ENCODE assay signal across 21 mouse cellular contexts in the genomic region with DNA sequence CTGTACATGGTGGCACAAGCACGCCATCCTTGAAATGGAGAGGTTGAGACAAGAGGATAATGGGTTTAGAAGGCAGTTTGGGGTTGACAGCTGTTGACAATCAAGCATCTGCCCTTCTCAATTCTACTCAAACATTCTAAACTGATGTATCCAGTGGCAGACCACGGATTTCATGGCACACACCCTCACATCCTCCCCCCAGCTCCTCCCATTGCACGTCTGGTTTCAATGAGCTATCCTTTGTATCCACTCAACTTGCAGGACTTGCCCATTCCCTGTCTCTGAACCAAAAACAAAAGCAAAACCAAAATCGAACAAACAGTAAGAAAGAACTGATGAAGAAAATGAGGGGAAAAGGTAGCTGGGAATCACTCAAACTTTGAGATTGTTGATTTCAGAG.
DNase-seq lines count a peak whose midpoint lies in the region; ATAC-seq lines count a peak whose summit lies in the region.
"Had no signal": no experiment of that assay in that cellular context is flagged by ENCODE, and none has a peak within 500 bp of the region (broad histone marks: within the 10 kb centered on the region; RNA-seq: fewer than 3 reads in every experiment).

No protein-coding gene starts in this region.

- no peak overlapping the region for H3K4me2 ChIP-seq in embryonic facial prominence, embryonic 11.5 days (ENCODE audit: low read depth, low read length)
- no peak overlapping the region for H3K4me2 ChIP-seq in forebrain, embryonic 14.5 days (ENCODE audit: low read length)
- H3K4me2 ChIP-seq: embryonic facial prominence, embryonic 13.5 days; forebrain, embryonic 13.5 days had no signal

- H3K36me3 ChIP-seq in embryonic facial prominence, embryonic 11.5 days (replicated peaks; ENCODE audit: control insufficient read depth, insufficient read depth, low read depth, low read length) = no peaks in the 10 kb centered on the region
- no peaks in the 10 kb centered on the region for H3K36me3 ChIP-seq in forebrain, embryonic 14.5 days (ENCODE audit: control insufficient read depth, insufficient read depth, low read length)

- no peak overlapping the region for H3K9ac ChIP-seq in embryonic facial prominence, embryonic 11.5 days (replicated peaks; ENCODE audit: low read length)
- no peak overlapping the region for H3K9ac ChIP-seq in forebrain, embryonic 14.5 days (ENCODE audit: low read length)
- H3K9ac ChIP-seq: embryonic facial prominence, embryonic 13.5 days; forebrain, embryonic 13.5 days had no signal

- H3K9me3 ChIP-seq in embryonic facial prominence, embryonic 11.5 days (replicated peaks; ENCODE audit: control insufficient read depth, low read length) = no peaks in the 10 kb centered on the region
- no peaks in the 10 kb centered on the region for H3K9me3 ChIP-seq in forebrain, embryonic 14.5 days (replicated peaks; ENCODE audit: control insufficient read depth, low read length)
- H3K9me3 ChIP-seq: embryonic facial prominence, embryonic 13.5 days; forebrain, embryonic 13.5 days had no signal

- H3K4me3 ChIP-seq in embryonic facial prominence, embryonic 11.5 days (ENCODE audit: low read depth, low read length) = no peak overlapping the region
- no peak overlapping the region for H3K4me3 ChIP-seq in forebrain, embryonic 14.5 days (ENCODE audit: low read depth, low read length)
- H3K4me3 ChIP-seq: embryonic facial prominence, embryonic 13.5 days; forebrain, embryonic 13.5 days had no signal

- DNase-seq in 3T3-L1 (ENCODE audit: low read depth, low spot score) (peak; percentile 66), NIH3T3 (ENCODE audit: low read depth) (peak; percentile 71)
- DNase-seq in embryonic facial prominence, embryonic 11.5 days (ENCODE audit: low spot score) = peak; percentile 69
- no peak for DNase-seq in forebrain, embryonic 14.5 days (ENCODE audit: low spot score)
- no peak for DNase-seq in layer of hippocampus, postnatal 36 days
- DNase-seq: adrenal gland, adult 2 months; adrenal gland, postnatal 10 days; adrenal gland, postnatal 25 days; B cell, adult 2 months; cerebellum, adult 11 months; cerebellum, adult 18-20 months; cerebellum, adult 8-10 months; cerebellum, adult 9-11 months; cerebellum, postnatal 14 days; cerebellum, postnatal 36 days; embryo, embryonic 11 days had no signal

- ATAC-seq in embryonic facial prominence, embryonic 11.5 days (replicated peaks; ENCODE audit: insufficient number of reproducible peaks, low FRiP score, low TSS enrichment, low read depth) = no peak
- ATAC-seq in forebrain, embryonic 14.5 days = no peak
- no peak for ATAC-seq in activated CD4-positive, CD25-positive, alpha-beta regulatory T cell, adult 4 months
- ATAC-seq: forebrain, embryonic 13.5 days; forebrain, embryonic 16.5 days; Patski had no signal

- 46% methylated on average over 4 of the region's 4 CpGs for WGBS in embryonic facial prominence, embryonic 11.5 days
- 73% methylated on average over 4 of the region's 4 CpGs for WGBS in forebrain, embryonic 14.5 days

- H3K27ac ChIP-seq in embryonic facial prominence, embryonic 11.5 days (replicated peaks; ENCODE audit: low read depth, low read length) = no peak overlapping the region
- H3K27ac ChIP-seq in forebrain, embryonic 14.5 days (ENCODE audit: low read depth, low read length) = no peak overlapping the region
- H3K27ac ChIP-seq: embryonic facial prominence, embryonic 13.5 days; forebrain, embryonic 13.5 days had no signal

- no peaks in the 10 kb centered on the region for H3K27me3 ChIP-seq in embryonic facial prominence, embryonic 11.5 days (ENCODE audit: control insufficient read depth, insufficient read depth, low read length)
- H3K27me3 ChIP-seq in forebrain, embryonic 14.5 days (replicated peaks; ENCODE audit: control insufficient read depth, insufficient read depth, low read length) = no peaks in the 10 kb centered on the region
- H3K27me3 ChIP-seq: embryonic facial prominence, embryonic 13.5 days; forebrain, embryonic 13.5 days; Patski had no signal

- H3K4me1 ChIP-seq in embryonic facial prominence, embryonic 11.5 days (ENCODE audit: control insufficient read depth, insufficient read depth, low read length) = no peaks in the 10 kb centered on the region
- no peaks in the 10 kb centered on the region for H3K4me1 ChIP-seq in forebrain, embryonic 14.5 days (ENCODE audit: control insufficient read depth, insufficient read depth, low read length)
- H3K4me1 ChIP-seq: forebrain, embryonic 13.5 days had no signal

Comparison
In these comparisons a context has a peak if more than half of its experiments do, and no peak if none do; other contexts are left out.
1. DNase-seq: peak in 3T3-L1 (single experiment), NIH3T3 (single experiment) and embryonic facial prominence, embryonic 11.5 days (single experiment); none in forebrain, embryonic 14.5 days (single experiment) and layer of hippocampus, postnatal 36 days (0 of 2).